Mouse (Mus musculus) liver, adult 2 months (tissue): Measurements from ENCODE around the gene Bpifa1. TPM values are rescaled to one million over a fixed set of nuclear protein-coding genes. Genes with fewer than 3 reads are reported as not detected.
"Not testable (repeated sequence)": the region's sequence is repeated elsewhere in the genome, so short reads cannot be mapped to it uniquely, and the experiment has no call there.

ENCODE experiments used
- DNase-seq: peaks from one replicate; pipeline ENCODE4 v3.0.0-alpha.2; 2011; ENCODE audit warnings: low read depth, low spot score; ENCODE audit errors: extremely low read depth
- H3K27ac ChIP-seq: fragments of 200-500 bp; replicated peaks from 2 replicates; pipeline ENCODE4 v1.5.1; 2012; ENCODE audit warnings: low read depth, mild to moderate bottlenecking, control low read depth, inconsistent platforms, low read length; ENCODE audit not compliant: insufficient read depth
- H3K27me3 ChIP-seq: fragments of 200-500 bp; 2 replicates; pipeline ENCODE4 v1.6.1; 2012; ENCODE audit warnings: mild to moderate bottlenecking, moderate library complexity, low read length, inconsistent platforms; ENCODE audit not compliant: control insufficient read depth, insufficient read depth
- H3K36me3 ChIP-seq: fragments of 200-500 bp; 2 replicates; pipeline ENCODE4 v1.6.1; 2012; ENCODE audit warnings: low read length, inconsistent platforms; ENCODE audit not compliant: control insufficient read depth, insufficient read depth
- H3K4me1 ChIP-seq: fragments of 200-500 bp; 2 replicates; pipeline ENCODE4 v1.6.1; 2011; ENCODE audit warnings: low read length; ENCODE audit not compliant: control insufficient read depth, insufficient read depth
- H3K4me3 ChIP-seq: fragments of 200-500 bp; 2 replicates; pipeline ENCODE4 v1.5.1; 2011; ENCODE audit warnings: low read depth, mild to moderate bottlenecking, control low read depth, low read length, moderate library complexity; ENCODE audit not compliant: insufficient read depth
- H3K79me2 ChIP-seq: fragments of 200-500 bp; 2 replicates; pipeline ENCODE4 v1.6.1; 2012; ENCODE audit warnings: inconsistent platforms, mild to moderate bottlenecking, low read length, moderate library complexity; ENCODE audit not compliant: control insufficient read depth, insufficient read depth
- H3K9ac ChIP-seq: fragments of 200-500 bp; 2 replicates; pipeline ENCODE4 v1.6.1; 2012; ENCODE audit warnings: low read depth, mild to moderate bottlenecking, control low read depth, inconsistent platforms, low read length
- CTCF ChIP-seq: fragments of 200-500 bp; IDR thresholded peaks from 2 replicates; pipeline ENCODE4 v1.5.1; 2011; ENCODE audit warnings: low read depth, low read length, control low read depth
- POLR2A ChIP-seq: fragments of 200-500 bp; IDR thresholded peaks from 2 replicates; pipeline ENCODE4 v1.6.1; 2011; ENCODE audit warnings: low read length, control low read depth; ENCODE audit not compliant: insufficient read depth; ENCODE audit errors: extremely low read depth
- WGBS: fragments of 180-500 bp; shearing (Covaris S2); methylation state at CpG from one replicate; pipeline ENCODE4 v1.1.7; 2018; 5-methylcytosine and 5-hydroxymethylcytosine counted together
- polyA plus RNA-seq: library from polyadenylated mRNA; depleted of rRNA; stranded (reverse); fragments of >200 nt; gene quantifications from 2 replicates; pipeline ENCODE4 v1.2.3, GENCODE M21; 2012
- total RNA-seq: library from RNA; depleted of rRNA; stranded (reverse); fragments of >200 nt; gene quantifications from 2 replicates; pipeline ENCODE4 v1.2.3, GENCODE M21; 2014

Bpifa1 gene
- total and polyA plus RNA-seq, 2 experiments = not detected

DNA sequence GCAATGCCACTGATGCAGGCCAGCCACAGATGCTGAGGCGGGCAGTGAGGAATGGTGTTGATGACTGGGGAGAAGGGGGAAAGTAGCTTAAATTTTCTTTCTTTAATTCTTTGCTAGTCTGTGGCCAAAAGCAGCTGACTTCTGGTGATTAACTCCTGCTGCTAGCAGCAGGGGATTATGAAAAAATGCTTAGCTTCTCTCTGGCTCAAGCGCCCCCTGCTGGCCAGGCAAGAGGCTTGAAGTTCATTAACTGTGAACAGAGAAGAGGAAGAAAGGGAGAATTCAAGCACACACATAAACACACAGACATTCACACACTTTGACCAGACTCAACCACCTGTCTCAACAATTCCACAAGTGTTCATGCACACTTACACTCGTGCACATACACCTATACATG lies 15.8 kb downstream of the Bpifa1 start:
- whole genome bisulfite sequencing = 45% methylated on average over 3 of the region's 3 CpGs
- TF ChIP-seq POLR2A (no peak), CTCF (peak; percentile 67)

GRCm38 (mm10) chr2:154162307-154162706 lies 19.6 kb downstream of the Bpifa1 start, which contains the start of gene Bpifa5:
TSS of gene Bpifa5 (plus strand) at chr2:154162607.
- no peaks in the 10 kb centered on the region for H3K79me2 ChIP-seq
- no peak within 1 kb of the TSS for H3K27ac ChIP-seq
- 87% methylated on average over 8 of the region's 8 CpGs for WGBS
- no peaks in the 10 kb centered on the region for H3K27me3 ChIP-seq
- H3K9ac ChIP-seq = no peak within 1 kb of the TSS
- DNase-seq = no peak
- TF ChIP-seq POLR2A (no peak), CTCF (no peak)
- no peaks in the 10 kb centered on the region for H3K4me1 ChIP-seq
- no peaks in the 10 kb centered on the region for H3K36me3 ChIP-seq
- H3K4me3 ChIP-seq = no peak within 1 kb of the TSS

More for the DNA sequence above, 15.8 kb downstream of the Bpifa1 start:
- H3K27ac ChIP-seq = no peak overlapping the region
- H3K4me3 ChIP-seq = no peak overlapping the region
- no peaks in the 10 kb centered on the region for H3K4me1 ChIP-seq
- H3K27me3 ChIP-seq = no peaks in the 10 kb centered on the region
- peak; percentile 5 for DNase-seq
- H3K79me2 ChIP-seq = no peaks in the 10 kb centered on the region
- no peaks in the 10 kb centered on the region for H3K36me3 ChIP-seq
- H3K9ac ChIP-seq = no peak overlapping the region

DNA sequence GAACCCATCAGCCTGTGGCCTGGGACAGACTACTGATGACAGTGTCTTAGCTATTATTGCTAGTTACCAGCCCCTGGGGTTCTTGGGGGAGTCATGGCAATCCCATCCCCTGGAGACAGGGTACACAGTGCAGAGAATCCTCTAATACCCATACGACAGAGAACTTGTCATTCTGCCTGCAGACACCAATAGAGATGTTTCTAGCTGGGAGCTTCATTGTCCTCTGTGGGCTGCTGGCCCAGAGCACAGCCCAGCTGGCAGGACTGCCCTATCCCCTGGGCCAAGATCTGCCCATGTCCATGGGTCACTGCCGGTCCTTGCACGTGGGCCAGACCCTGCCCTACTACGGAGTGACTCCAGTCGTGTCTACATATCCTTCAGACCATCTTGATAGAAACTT lies 20.6 kb downstream of the Bpifa1 start:
- Histone ChIP-seq H3K27ac (no peak overlapping the region), H3K27me3 (no peaks in the 10 kb centered on the region), H3K4me3 (no peak overlapping the region), H3K36me3 (no peaks in the 10 kb centered on the region), H3K9ac (no peak overlapping the region), H3K4me1 (no peaks in the 10 kb centered on the region), H3K79me2 (no peaks in the 10 kb centered on the region)
- no peak for DNase-seq
- no peak for TF ChIP-seq POLR2A
- no peak for TF ChIP-seq CTCF
- WGBS = 86% methylated on average over 5 of the region's 5 CpGs

DNA sequence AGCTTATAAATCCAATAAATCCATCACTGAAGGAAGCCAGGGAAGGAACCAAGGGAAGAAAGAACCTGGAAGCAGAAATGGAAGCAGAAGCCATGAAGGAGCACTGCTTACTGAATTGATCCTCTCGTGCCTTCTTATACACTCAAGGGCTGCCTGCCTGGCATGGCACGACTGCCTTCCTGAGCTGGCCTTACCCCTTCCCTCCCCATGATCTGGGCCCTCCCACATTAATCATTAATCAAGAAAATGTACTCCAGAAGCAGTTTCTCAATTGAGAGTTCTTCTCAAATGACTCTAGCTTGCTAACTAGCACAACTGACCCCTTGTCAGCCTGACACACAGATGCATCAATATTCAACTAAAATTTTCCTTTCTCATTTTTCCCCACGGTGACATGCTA lies 26.5 kb downstream of the Bpifa1 start:
- Histone ChIP-seq H3K27me3 (no peaks in the 10 kb centered on the region), H3K79me2 (no peaks in the 10 kb centered on the region), H3K4me1 (no peaks in the 10 kb centered on the region), H3K36me3 (no peaks in the 10 kb centered on the region), H3K27ac (no peak overlapping the region), H3K4me3 (no peak overlapping the region), H3K9ac (no peak overlapping the region)
- peak; percentile 49 for DNase-seq
- no peak for TF ChIP-seq CTCF
- TF ChIP-seq POLR2A = no peak
- WGBS = 31% methylated on average over 3 of the region's 3 CpGs

- H3K9ac ChIP-seq = no peak overlapping the region
- H3K4me1 ChIP-seq = no peaks in the 10 kb centered on the region
- H3K36me3 ChIP-seq = no peaks in the 10 kb centered on the region
- WGBS = 79% methylated on average over 6 of the region's 6 CpGs
- DNase-seq = no peak
- no peaks in the 10 kb centered on the region for H3K79me2 ChIP-seq
- no peak overlapping the region for H3K27ac ChIP-seq
- H3K4me3 ChIP-seq = no peak overlapping the region
- H3K27me3 ChIP-seq = no peaks in the 10 kb centered on the region
- no peak for TF ChIP-seq CTCF
- TF ChIP-seq POLR2A = no peak
These were observed 28.9 kb downstream of the Bpifa1 start for GRCm38 (mm10) chr2:154171621-154172020.

DNA sequence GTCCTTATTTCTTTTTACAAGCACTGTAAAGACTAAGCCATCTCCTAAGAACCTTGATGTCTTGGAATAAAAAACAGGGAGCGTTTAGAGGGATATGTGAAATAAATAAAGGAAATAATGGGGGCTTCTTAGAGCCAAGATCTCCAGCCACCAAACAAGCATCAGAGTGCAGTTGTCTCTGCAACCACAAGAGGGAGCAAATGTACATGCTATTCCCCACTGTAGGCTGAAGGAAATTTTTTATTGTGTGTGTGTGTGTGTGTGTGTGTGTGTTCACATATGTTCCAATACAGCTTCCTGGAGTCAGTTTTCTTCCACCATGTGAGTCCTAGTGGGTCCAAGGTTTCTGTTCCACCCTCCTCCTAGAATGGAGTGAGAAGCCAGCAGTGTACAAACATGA lies 30.6 kb downstream of the Bpifa1 start:
- WGBS = 34% methylated on average over 1 of the region's 1 CpGs
- TF ChIP-seq POLR2A (no peak), CTCF (peak; percentile 43)
- H3K9ac ChIP-seq = no peak overlapping the region

GRCm38 (mm10) chr2:154181900-154182299 lies 39.2 kb downstream of the Bpifa1 start:
- H3K4me3 ChIP-seq, H3K79me2 ChIP-seq, H3K4me1 ChIP-seq, H3K27me3 ChIP-seq, H3K27ac ChIP-seq, H3K9ac ChIP-seq, H3K36me3 ChIP-seq, DNase-seq: not testable (repeated sequence)
- WGBS = 81% methylated on average over 7 of the region's 7 CpGs

More for the DNA sequence above, 30.6 kb downstream of the Bpifa1 start:
- no peaks in the 10 kb centered on the region for H3K27me3 ChIP-seq
- no peaks in the 10 kb centered on the region for H3K4me1 ChIP-seq
- no peak overlapping the region for H3K27ac ChIP-seq
- peak; percentile 16 for DNase-seq
- no peaks in the 10 kb centered on the region for H3K79me2 ChIP-seq
- no peak overlapping the region for H3K4me3 ChIP-seq
- no peaks in the 10 kb centered on the region for H3K36me3 ChIP-seq

- H3K4me1 ChIP-seq = not testable (repeated sequence)
These were observed 40.4 kb downstream of the Bpifa1 start for GRCm38 (mm10) chr2:154183061-154183460.

More at GRCm38 (mm10) chr2:154183061-154183460, 40.4 kb downstream of the Bpifa1 start:
- 89% methylated on average over 4 of the region's 4 CpGs for WGBS
- H3K79me2 ChIP-seq, H3K27ac ChIP-seq, H3K27me3 ChIP-seq, DNase-seq, H3K4me3 ChIP-seq, H3K9ac ChIP-seq, H3K36me3 ChIP-seq: not testable (repeated sequence)
